Mouse (Mus musculus) mouse trophoblast stem cell (cell line): ENCODE results near the gene Hypk.
"Not testable (repeated sequence)": the region's sequence is repeated elsewhere in the genome, so short reads cannot be mapped to it uniquely, and the experiment has no call there.

ENCODE experiments used
- in situ Hi-C, 2 experiments: fragments of 300-500 bp; cut with MseI, MboI; formaldehyde crosslinking; loops; 2 replicates in 1 of 2; 3 replicates in 1 of 2; pipeline ENCODE4 v1.15.1; 2025

Hypk gene

GRCm38 (mm10) chr2:121505942-121506882 lies 53.1 kb downstream of the Hypk start, which contains the start of the genes Mfap1a and Wdr76:
Gene Mfap1a, minus strand, starts transcription at chr2:121506665.
Gene Wdr76, plus strand, starts transcription at chr2:121506723.
- in situ Hi-C loops: not testable (repeated sequence)

GRCm38 (mm10) chr2:121507173-121507950 lies 54.3 kb downstream of the Hypk start:
- in situ Hi-C loops: no loop called here

GRCm38 (mm10) chr2:121507951-121508330 lies 54.9 kb downstream of the Hypk start:
- in situ Hi-C loops: no loop called here
